Mouse (Mus musculus) bone marrow macrophage, adult 2 months (primary cell): ENCODE measurements at regions not wholly inside any gene's neighbourhood (a gene's known extent, or its start where the extent isn't known, plus 50 kb on each side); places are given as distances from the start of the nearest gene placed in this dataset.

Source experiments
- H3K27ac ChIP-seq: 2 replicates; pipeline ENCODE4 v1.5.1; 2012; ENCODE audit warnings: low read depth, low read length; ENCODE audit not compliant: insufficient read depth
- H3K4me1 ChIP-seq: 2 replicates; pipeline ENCODE4 v1.6.1; 2012; ENCODE audit warnings: low read length; ENCODE audit not compliant: control insufficient read depth, insufficient read depth
- H3K4me3 ChIP-seq: 2 replicates; pipeline ENCODE4 v1.5.1; 2012; ENCODE audit warnings: mild to moderate bottlenecking, low read length, moderate library complexity; ENCODE audit not compliant: insufficient read depth
- CTCF ChIP-seq: IDR thresholded peaks from 2 replicates; pipeline ENCODE4 v1.5.1; 2012; ENCODE audit warnings: low read depth, mild to moderate bottlenecking, low read length, moderate library complexity
- POLR2A ChIP-seq: IDR thresholded peaks from 2 replicates; pipeline ENCODE4 v1.6.1; 2012; ENCODE audit warnings: mild to moderate bottlenecking, low read depth, low read length, borderline replicate concordance

GRCm38 (mm10) chr13:83984651-83985331 lies 237.3 kb upstream of the Tmem161b start:
- Histone ChIP-seq H3K27ac (no peak overlapping the region), H3K4me1 (no peaks in the 10 kb centered on the region), H3K4me3 (no peak overlapping the region)
- TF ChIP-seq CTCF (no peak), POLR2A (no peak)

GRCm38 (mm10) chr13:83987746-83988423 lies 234.2 kb upstream of the Tmem161b start:
- Histone ChIP-seq H3K4me1 (no peaks in the 10 kb centered on the region), H3K4me3 (no peak overlapping the region), H3K27ac (no peak overlapping the region)
- TF ChIP-seq CTCF (no peak), POLR2A (no peak)

GRCm38 (mm10) chr13:83988517-83988916 lies 233.6 kb upstream of the Tmem161b start:
- TF ChIP-seq CTCF (no peak), POLR2A (no peak)
- no peaks in the 10 kb centered on the region for H3K4me1 ChIP-seq
- no peak overlapping the region for H3K27ac ChIP-seq
- H3K4me3 ChIP-seq = no peak overlapping the region

- no peaks in the 10 kb centered on the region for H3K4me1 ChIP-seq
- H3K27ac ChIP-seq = no peak overlapping the region
- no peak for TF ChIP-seq CTCF
- TF ChIP-seq POLR2A = no peak
- H3K4me3 ChIP-seq = no peak overlapping the region
Measured at GRCm38 (mm10) chr13:83997599-83998369, 224.3 kb upstream of the Tmem161b start.

GRCm38 (mm10) chr13:84021771-84022170 lies 200.3 kb upstream of the Tmem161b start:
- TF ChIP-seq CTCF (no peak), POLR2A (no peak)
- Histone ChIP-seq H3K27ac (no peak overlapping the region), H3K4me1 (no peaks in the 10 kb centered on the region), H3K4me3 (no peak overlapping the region)

- Histone ChIP-seq H3K4me1 (no peaks in the 10 kb centered on the region), H3K27ac (no peak overlapping the region), H3K4me3 (no peak overlapping the region)
- TF ChIP-seq POLR2A (no peak), CTCF (no peak)
Measured at GRCm38 (mm10) chr13:84023021-84023420, 199.1 kb upstream of the Tmem161b start.

- H3K27ac ChIP-seq = no peak overlapping the region
- TF ChIP-seq POLR2A (no peak), CTCF (no peak)
- H3K4me3 ChIP-seq = no peak overlapping the region
- no peaks in the 10 kb centered on the region for H3K4me1 ChIP-seq
Measured at GRCm38 (mm10) chr13:84023637-84024036, 198.5 kb upstream of the Tmem161b start.

GRCm38 (mm10) chr13:84025348-84025747 lies 196.7 kb upstream of the Tmem161b start:
- Histone ChIP-seq H3K4me1 (no peaks in the 10 kb centered on the region), H3K27ac (no peak overlapping the region), H3K4me3 (no peak overlapping the region)
- TF ChIP-seq POLR2A (no peak), CTCF (no peak)

GRCm38 (mm10) chr13:84047736-84048135 lies 174.4 kb upstream of the Tmem161b start:
- Histone ChIP-seq H3K4me1 (no peaks in the 10 kb centered on the region), H3K27ac (no peak overlapping the region), H3K4me3 (no peak overlapping the region)
- TF ChIP-seq CTCF = no peak
- no peak for TF ChIP-seq POLR2A

- Histone ChIP-seq H3K4me1 (no peaks in the 10 kb centered on the region), H3K27ac (no peak overlapping the region), H3K4me3 (no peak overlapping the region)
- TF ChIP-seq POLR2A = no peak
- TF ChIP-seq CTCF = no peak
Measured at GRCm38 (mm10) chr13:84052221-84052620, 169.9 kb upstream of the Tmem161b start.
